7 mouse cellular contexts compared by ENCODE assay signal in genomic region chr9:106429221-106430014, GRCm38 (mm10). TPM values are rescaled to one million over a fixed set of nuclear protein-coding genes. Genes with fewer than 3 reads are reported as not detected.
DNase-seq lines count a peak whose midpoint lies in the region; ATAC-seq and TF ChIP-seq lines count a peak whose summit lies in the region.

TSS of gene Rpl29 (plus strand) at chr9:106429454.

- peak; percentile 91 for DNase-seq in adrenal gland, adult 8-10 months
- peak; percentile 98 for DNase-seq in embryo, embryonic 9.5 days (ENCODE audit: extremely low spot score)
- DNase-seq in gonadal fat pad, adult 2 months (ENCODE audit: low read depth): peak; percentile 76
- DNase-seq in left cerebral cortex, postnatal 4 days: peak; percentile 95

- TF ChIP-seq CTCF in intestine, postnatal 0 days (IDR thresholded peaks at IDR 0.05; ENCODE audit: low read depth): no peak
- TF ChIP-seq CTCF in small intestine, adult 2 months (IDR thresholded peaks at IDR 0.05; ENCODE audit: extremely low read depth, insufficient read length, insufficient replicate concordance, low read depth, low read length): no peak

- ATAC-seq in intestine, postnatal 0 days: peak; percentile 85
- ATAC-seq in midbrain, embryonic 12.5 days (ENCODE audit: low FRiP score, low read depth): peak; percentile 94

- H3K27me3 ChIP-seq in intestine, postnatal 0 days (replicated peaks; ENCODE audit: control insufficient read depth, insufficient read depth, low read length): no peaks in the 10 kb centered on the region
- H3K27me3 ChIP-seq in midbrain, embryonic 12.5 days: no peaks in the 10 kb centered on the region
- no peaks in the 10 kb centered on the region for H3K27me3 ChIP-seq in small intestine, adult 2 months (ENCODE audit: control insufficient read depth, insufficient read depth, low read length)

- H3K4me2 ChIP-seq in intestine, postnatal 0 days (replicated peaks; ENCODE audit: low read depth): peak within 1 kb of the TSS; percentile 86
- H3K4me2 ChIP-seq in midbrain, embryonic 12.5 days (replicated peaks): peak within 1 kb of the TSS; percentile 82

- H3K27ac ChIP-seq in intestine, postnatal 0 days (ENCODE audit: low read depth, low read length): peak within 1 kb of the TSS; percentile 89
- H3K27ac ChIP-seq in midbrain, embryonic 12.5 days (replicated peaks): peak within 1 kb of the TSS; percentile 95
- peak within 1 kb of the TSS; percentile 69 for H3K27ac ChIP-seq in small intestine, adult 2 months (ENCODE audit: insufficient read depth, low read depth, low read length)

- peak; percentile 72; the same call in 1 of the 2 replicates for TF ChIP-seq POLR2A in small intestine, adult 2 months (IDR thresholded peaks at IDR 0.05; ENCODE audit: low read depth, low read length)

- under 1% methylated on average over 55 of the region's 55 CpGs for WGBS in intestine, postnatal 0 days
- WGBS in midbrain, embryonic 12.5 days: under 1% methylated on average over 55 of the region's 55 CpGs
- WGBS in small intestine, adult 2 months: under 1% methylated on average over 55 of the region's 55 CpGs

- H3K9ac ChIP-seq in intestine, postnatal 0 days (ENCODE audit: low read depth, low read length): peak within 1 kb of the TSS; percentile 85
- peak within 1 kb of the TSS; percentile 99 for H3K9ac ChIP-seq in midbrain, embryonic 12.5 days (replicated peaks)

- intact Hi-C loops in left cerebral cortex, postnatal 4 days (cut with DNase I): loop anchor here (10.0 kb wide), 1 partner anchor 215 kb away; no protein-coding TSS in a partner anchor

- peak within 1 kb of the TSS; percentile 80 for H3K4me3 ChIP-seq in intestine, postnatal 0 days (ENCODE audit: low read depth, low read length)
- peak within 1 kb of the TSS; percentile 77 for H3K4me3 ChIP-seq in midbrain, embryonic 12.5 days
- peak within 1 kb of the TSS; percentile 86 for H3K4me3 ChIP-seq in small intestine, adult 2 months (ENCODE audit: low read depth, low read length)

- peaks cover 8% of the 10 kb centered on the region; the same call in 1 of the 2 replicates for H3K4me1 ChIP-seq in intestine, postnatal 0 days (replicated peaks; ENCODE audit: control insufficient read depth, insufficient read depth, low read length)
- H3K4me1 ChIP-seq in midbrain, embryonic 12.5 days: peaks cover 12% of the 10 kb centered on the region
- peaks cover 29% of the 10 kb centered on the region for H3K4me1 ChIP-seq in small intestine, adult 2 months (ENCODE audit: control insufficient read depth, insufficient read depth, insufficient read length, low read length)

- H3K9me3 ChIP-seq in intestine, postnatal 0 days (ENCODE audit: control insufficient read depth): no peaks in the 10 kb centered on the region
- no peaks in the 10 kb centered on the region for H3K9me3 ChIP-seq in midbrain, embryonic 12.5 days

- peaks cover 22% of the 10 kb centered on the region for H3K36me3 ChIP-seq in intestine, postnatal 0 days (ENCODE audit: control insufficient read depth, insufficient read depth)
- peaks cover 33% of the 10 kb centered on the region for H3K36me3 ChIP-seq in midbrain, embryonic 12.5 days
- H3K36me3 ChIP-seq in small intestine, adult 2 months (ENCODE audit: control insufficient read depth, insufficient read depth, low read length): peaks cover 29% of the 10 kb centered on the region

RNA-seq across cellular contexts. Expression of gene Rpl29, which starts in this region (rescaled TPM):
- 100 to 1,000 TPM; 369 to 422 (median 377) TPM for total RNA-seq in adrenal gland, adult 8-10 months (2022)
- 567 and 580 TPM in 2 replicates for polyA plus RNA-seq in gonadal fat pad, adult 2 months (2012; rRNA removed)
- 539 and 575 TPM in 2 replicates for polyA plus RNA-seq in intestine, postnatal 0 days (2015; fragmentation: Nextera tagmentation; extraction: Ambion mirVana)
- 100 to 1,000 TPM; 480 to 518 TPM for total RNA-seq in left cerebral cortex, postnatal 4 days (2021)
- polyA plus RNA-seq in midbrain, embryonic 12.5 days (2016; fragmentation: Nextera tagmentation; extraction: Ambion mirVana): 716 and 732 TPM in 2 replicates
- polyA plus RNA-seq in small intestine, adult 2 months (2012; rRNA removed): 259 and 390 TPM in 2 replicates

Comparison
In these comparisons a context has a peak if more than half of its experiments do, and no peak if none do; other contexts are left out.
1. Peak in every context shown above with its lines: DNase-seq, ATAC-seq, H3K4me3 ChIP-seq and H3K27ac ChIP-seq.